Mouse (Mus musculus) left cerebral cortex, adult 18-20 months (tissue): ENCODE data around the gene Sept7. TPM values are rescaled to one million over a fixed set of nuclear protein-coding genes. Genes with fewer than 3 reads are reported as not detected.
"Not testable (repeated sequence)": the region's sequence is repeated elsewhere in the genome, so short reads cannot be mapped to it uniquely, and the experiment has no call there.

Experiments
- DNase-seq, 2 experiments: peaks; one replicate each; pipeline ENCODE4 v3.0.0; 2021 to 2022; ENCODE audit warnings: low spot score in 2 of 2, mixed read lengths in 1 of 2
- long read RNA-seq, 2 experiments: library from polyadenylated mRNA; stranded (forward); transcript quantifications; one replicate each; pipeline ENCODE4 v2.0.0; 2021
- total RNA-seq, 2 experiments: library from RNA; stranded (reverse); gene quantifications; 2 replicates each; pipeline ENCODE4 v1.2.3; 2021

Sept7 gene
- total RNA-seq: 100 to 1,000 TPM; 360 to 378 TPM
- long read RNA-seq, experiment 1, partial matches to known transcripts: 21 of 630 reads
- long read RNA-seq, experiment 1, other reads (novel, unspliced or antisense): 609 of 630 reads
- long read RNA-seq, experiment 2, partial matches to known transcripts: 22 of 462 reads
- long read RNA-seq, experiment 2, other reads (novel, unspliced or antisense): 440 of 462 reads

- DNase-seq: peak; percentile 99 to 100
These were observed at the start of gene Sept7 for GRCm38 (mm10) chr9:25252283-25252726. TSS of gene Sept7 (plus strand) at chr9:25252439.

- peak; percentile 57 to 59 for DNase-seq
These were observed 44.0 kb upstream of the Sept7 start for GRCm38 (mm10) chr9:25208087-25208803.

- DNase-seq: no peak
These were observed 39.7 kb upstream of the Sept7 start for GRCm38 (mm10) chr9:25212309-25213163.

- DNase-seq: no peak
These were observed 39.1 kb upstream of the Sept7 start for GRCm38 (mm10) chr9:25213164-25213557.

- no peak for DNase-seq
These were observed 36.8 kb upstream of the Sept7 start for GRCm38 (mm10) chr9:25215411-25215810.

GRCm38 (mm10) chr9:25216210-25216609 lies 36.0 kb upstream of the Sept7 start:
- DNase-seq: no peak

- DNase-seq: no peak
These were observed 33.3 kb upstream of the Sept7 start for GRCm38 (mm10) chr9:25218954-25219353.

GRCm38 (mm10) chr9:25219882-25220281 lies 32.4 kb upstream of the Sept7 start:
- no peak for DNase-seq

- no peak for DNase-seq
These were observed 27.3 kb upstream of the Sept7 start for GRCm38 (mm10) chr9:25224959-25225358.

- no peak for DNase-seq
These were observed 22.5 kb upstream of the Sept7 start for GRCm38 (mm10) chr9:25229740-25230139.

- DNase-seq: no peak
These were observed 21.8 kb upstream of the Sept7 start for GRCm38 (mm10) chr9:25230213-25231039.

GRCm38 (mm10) chr9:25241065-25241464 lies 11.2 kb upstream of the Sept7 start:
- DNase-seq: no peak

- DNase-seq: not testable (repeated sequence)
These were observed 10.5 kb upstream of the Sept7 start for GRCm38 (mm10) chr9:25241783-25242182.

- no peak for DNase-seq
These were observed 10.0 kb upstream of the Sept7 start for GRCm38 (mm10) chr9:25242266-25242665.

GRCm38 (mm10) chr9:25243926-25244657 lies 8.1 kb upstream of the Sept7 start:
- DNase-seq: no peak

GRCm38 (mm10) chr9:25245125-25245524 lies 7.1 kb upstream of the Sept7 start:
- DNase-seq: no peak

- DNase-seq: no peak
These were observed 5.7 kb upstream of the Sept7 start for GRCm38 (mm10) chr9:25246508-25246907.

- DNase-seq: no peak
These were observed 1.1 kb upstream of the Sept7 start for GRCm38 (mm10) chr9:25251174-25251573.

GRCm38 (mm10) chr9:25251611-25252282 lies 492 bp upstream of the Sept7 start:
- DNase-seq: peak; percentile 85 to 91
